In genomic region chr3:29999035-29999434, GRCm38 (mm10) we compare ENCODE assay signal across 20 mouse cellular contexts.
DNase-seq lines count a peak whose midpoint lies in the region; ATAC-seq and TF ChIP-seq lines count a peak whose summit lies in the region.
"Had no signal": no experiment of that assay in that cellular context is flagged by ENCODE, and none has a peak within 500 bp of the region (broad histone marks: within the 10 kb centered on the region; RNA-seq: fewer than 3 reads in every experiment).

No protein-coding gene starts in this region.

- H3K4me1 ChIP-seq in heart, adult 2 months (ENCODE audit: control insufficient read depth, insufficient read depth, low read length), result peaks cover 4% of the 10 kb centered on the region
- H3K4me1 ChIP-seq in liver, postnatal 0 days (ENCODE audit: insufficient read depth), result no peaks in the 10 kb centered on the region
- no peaks in the 10 kb centered on the region for H3K4me1 ChIP-seq in liver, embryonic 11.5 days (replicated peaks; ENCODE audit: control insufficient read depth, insufficient read depth, low read length)
- H3K4me1 ChIP-seq in CH12.LX (ENCODE audit: control insufficient read depth in 1 of 2, insufficient read depth in 2 of 2), result no peaks in the 10 kb centered on the region
- H3K4me1 ChIP-seq: liver, embryonic 15.5 days; megakaryocyte, embryonic 14.5 days had no signal

- no peak overlapping the region for H3K4me2 ChIP-seq in liver, postnatal 0 days (ENCODE audit: low read depth, low read length)
- H3K4me2 ChIP-seq in liver, embryonic 11.5 days, result no peak overlapping the region
- no peak overlapping the region for H3K4me2 ChIP-seq in CH12.LX (ENCODE audit: insufficient read depth, low read depth, poor library complexity, severe bottlenecking)
- H3K4me2 ChIP-seq: heart, embryonic 13.5 days; hindbrain, embryonic 14.5 days; liver, embryonic 15.5 days had no signal

- H3K79me2 ChIP-seq in heart, adult 2 months (replicated peaks; ENCODE audit: control insufficient read depth, insufficient read depth, low read length), result peaks cover 2% of the 10 kb centered on the region
- H3K79me2 ChIP-seq in CH12.LX (replicated peaks; ENCODE audit: control insufficient read depth, extremely low read depth, insufficient read depth, poor library complexity, severe bottlenecking), result no peaks in the 10 kb centered on the region

- WGBS in heart, adult 2 months, result 66% methylated on average over 1 of the region's 1 CpGs
- 56% methylated on average over 1 of the region's 1 CpGs for WGBS in liver, postnatal 0 days (ENCODE audit: insufficient replicate concordance)
- WGBS in liver, embryonic 11.5 days, result 43% methylated on average over 1 of the region's 1 CpGs

- TF ChIP-seq CTCF in heart, adult 2 months (IDR thresholded peaks at IDR 0.05), result peak; percentile 70
- TF ChIP-seq CTCF in liver, postnatal 0 days (IDR thresholded peaks at IDR 0.05; ENCODE audit: low read depth), result peak; percentile 34
- TF ChIP-seq CTCF in CH12.LX (conservative IDR thresholded peaks at IDR 0.05 in 1 of 2, IDR thresholded peaks at IDR 0.05 in 1 of 2; ENCODE audit: low read depth in 2 of 2, low read length in 2 of 2), result peak in 1 of 2 experiments; percentile 43; a peak in 2 of 4 replicates
- peak; percentile 43; the same call in 1 of the 2 replicates for TF ChIP-seq CTCF in brain, embryonic 14.5 days (IDR thresholded peaks at IDR 0.05; ENCODE audit: borderline replicate concordance, extremely low read depth, insufficient read depth, insufficient read length)

- in situ Hi-C loops in CH12.LX (cut with MboI; ENCODE audit: low pct_ligation_motif_present, low pct_unique_long_range_greater_than_20kb, low sequenced_read_pairs), result no loop called here

- no peak overlapping the region for H3K9ac ChIP-seq in heart, adult 2 months (ENCODE audit: low read depth, low read length)
- H3K9ac ChIP-seq in liver, postnatal 0 days (replicated peaks), result no peak overlapping the region
- H3K9ac ChIP-seq in liver, embryonic 11.5 days (ENCODE audit: low read depth, low read length), result no peak overlapping the region
- no peak overlapping the region for H3K9ac ChIP-seq in CH12.LX (ENCODE audit: insufficient read depth, low read depth)
- H3K9ac ChIP-seq: heart, embryonic 13.5 days; hindbrain, embryonic 14.5 days; liver, embryonic 15.5 days had no signal

- H3K4me3 ChIP-seq in heart, adult 2 months, result no peak overlapping the region
- H3K4me3 ChIP-seq in liver, postnatal 0 days (ENCODE audit: low read depth, low read length), result no peak overlapping the region
- H3K4me3 ChIP-seq in liver, embryonic 11.5 days (ENCODE audit: low read depth, low read length), result no peak overlapping the region
- no peak overlapping the region for H3K4me3 ChIP-seq in CH12.LX (replicated peaks in 1 of 3; ENCODE audit: low read depth in 2 of 3, low read length in 2 of 3, poor library complexity in 1 of 3)
- H3K4me3 ChIP-seq: erythroblast, embryonic 14.5 days; heart, embryonic 13.5 days; liver, embryonic 15.5 days; megakaryocyte, embryonic 14.5 days had no signal

- dilution Hi-C loops in CH12.LX (cut with MboI; ENCODE audit: extremely low pct_ligation_motif_present, extremely low pct_unique_long_range_greater_than_20kb, low sequenced_read_pairs), result no loop called here

- TF ChIP-seq POLR2A in heart, adult 2 months (IDR thresholded peaks at IDR 0.05; ENCODE audit: insufficient read depth, low read depth, low read length), result no peak
- TF ChIP-seq POLR2A in CH12.LX (IDR thresholded peaks at IDR 0.05; ENCODE audit: low read depth, low read length), result no peak
- TF ChIP-seq POLR2A in brain, embryonic 14.5 days (IDR thresholded peaks at IDR 0.05; ENCODE audit: borderline replicate concordance, extremely low read depth, insufficient read depth, insufficient read length, poor library complexity, severe bottlenecking), result no peak

- peaks cover 14% of the 10 kb centered on the region for H3K36me3 ChIP-seq in heart, adult 2 months (ENCODE audit: control insufficient read depth, insufficient read depth, low read length)
- no peaks in the 10 kb centered on the region for H3K36me3 ChIP-seq in liver, postnatal 0 days (replicated peaks; ENCODE audit: insufficient read depth, low read length)
- H3K36me3 ChIP-seq in liver, embryonic 11.5 days (ENCODE audit: control insufficient read depth, insufficient read depth, low read length), result no peaks in the 10 kb centered on the region
- no peaks in the 10 kb centered on the region for H3K36me3 ChIP-seq in CH12.LX (replicated peaks in 1 of 2; ENCODE audit: control insufficient read depth in 1 of 2, insufficient read depth in 1 of 2, low read length in 1 of 2)
- H3K36me3 ChIP-seq: liver, embryonic 15.5 days had no signal

- ATAC-seq in liver, postnatal 0 days, result no peak
- no peak for ATAC-seq in liver, embryonic 11.5 days (replicated peaks; ENCODE audit: low FRiP score)
- ATAC-seq: CD4-positive, CD25-positive, alpha-beta regulatory T cell, adult 4 months had no signal

- no peaks in the 10 kb centered on the region for H3K27me3 ChIP-seq in heart, adult 2 months (ENCODE audit: control insufficient read depth, insufficient read depth, low read length)
- H3K27me3 ChIP-seq in liver, postnatal 0 days (ENCODE audit: insufficient read depth, low read length), result no peaks in the 10 kb centered on the region
- H3K27me3 ChIP-seq in liver, embryonic 11.5 days (replicated peaks; ENCODE audit: control insufficient read depth, insufficient read depth, low read length), result no peaks in the 10 kb centered on the region
- H3K27me3 ChIP-seq in CH12.LX (replicated peaks), result no peaks in the 10 kb centered on the region
- H3K27me3 ChIP-seq: heart, embryonic 13.5 days; liver, embryonic 15.5 days; megakaryocyte, embryonic 14.5 days had no signal

- intact Hi-C loops in heart, adult 2 months (cut with DNase I), result loop anchor here (5.0 kb wide), 2 partner anchors 187 to 523 kb away; no protein-coding TSS in a partner anchor
- intact Hi-C loops in heart, postnatal 14 days (cut with DNase I), result loop anchor here (2.0 kb wide), 1 partner anchor 512 kb away; no protein-coding TSS in a partner anchor

- no peak overlapping the region; the same call in 1 of the 2 replicates for H3K27ac ChIP-seq in heart, adult 2 months
- no peak overlapping the region for H3K27ac ChIP-seq in liver, postnatal 0 days (ENCODE audit: low read depth)
- no peak overlapping the region for H3K27ac ChIP-seq in liver, embryonic 11.5 days (ENCODE audit: low read depth, low read length)
- H3K27ac ChIP-seq in CH12.LX (ENCODE audit: insufficient read depth, low read depth), result no peak overlapping the region
- H3K27ac ChIP-seq: heart, embryonic 13.5 days; hindbrain, embryonic 14.5 days; liver, embryonic 15.5 days had no signal

- TF ChIP-seq EP300 in heart, adult 2 months (IDR thresholded peaks at IDR 0.05; ENCODE audit: insufficient read depth, low read depth, low read length), result no peak
- no peak for TF ChIP-seq EP300 in liver, postnatal 0 days (IDR thresholded peaks at IDR 0.05; ENCODE audit: low read depth)
- no peak for TF ChIP-seq EP300 in CH12.LX (IDR thresholded peaks at IDR 0.05; ENCODE audit: low read length)

- DNase-seq in heart, adult 2 months, result no peak
- no peak for DNase-seq in heart, postnatal 14 days
- no peak for DNase-seq in liver, postnatal 0 days
- DNase-seq in liver, embryonic 11.5 days (ENCODE audit: low spot score), result no peak
- DNase-seq in CH12.LX (ENCODE audit: extremely low read depth), result peak; percentile 6
- DNase-seq in brain, embryonic 14.5 days (ENCODE audit: low read depth), result peak; percentile 29
- DNase-seq in urinary bladder, postnatal 10 days (ENCODE audit: low spot score), result no peak
- DNase-seq in thymus, postnatal 0 days (ENCODE audit: low spot score), result no peak
- DNase-seq: adrenal gland, adult 2 months; cerebellum, postnatal 36 days; gastrocnemius, postnatal 36 days; layer of hippocampus, adult 9-11 months; right cerebral cortex, postnatal 25 days; thymus, adult 18-20 months had no signal

- peak; percentile 23 for TF ChIP-seq RAD21 in CH12.LX (IDR thresholded peaks at IDR 0.05; ENCODE audit: low read depth, low read length)

- H3K9me3 ChIP-seq in liver, postnatal 0 days (ENCODE audit: low read length), result no peaks in the 10 kb centered on the region
- H3K9me3 ChIP-seq in liver, embryonic 11.5 days (ENCODE audit: control insufficient read depth, low read length), result no peaks in the 10 kb centered on the region
- H3K9me3 ChIP-seq in CH12.LX (replicated peaks; ENCODE audit: low read length), result no peaks in the 10 kb centered on the region
- H3K9me3 ChIP-seq: heart, embryonic 13.5 days; liver, embryonic 15.5 days; megakaryocyte, embryonic 14.5 days had no signal

TF ChIP-seq in CH12.LX, 34 proteins besides CTCF, POLR2A, EP300 and RAD21:
- TF ChIP-seq MAFK (IDR thresholded peaks at IDR 0.05; ENCODE audit: insufficient replicate concordance, low read length), result no peak
- no peak for TF ChIP-seq SIN3A (IDR thresholded peaks at IDR 0.05; ENCODE audit: low read length)
- no peak for TF ChIP-seq CHD1 (IDR thresholded peaks at IDR 0.05; ENCODE audit: low read depth, low read length)
- peak; percentile 10; the same call in 1 of the 2 replicates for TF ChIP-seq SMC3 (IDR thresholded peaks at IDR 0.05; ENCODE audit: low read depth, low read length)
- TF ChIP-seq ZNF384 (IDR thresholded peaks at IDR 0.05; ENCODE audit: low read depth, low read length), result no peak
- TF ChIP-seq ZKSCAN1 (IDR thresholded peaks at IDR 0.05; ENCODE audit: borderline replicate concordance, low read depth, low read length), result no peak
- no peak for TF ChIP-seq JUN (IDR thresholded peaks at IDR 0.05; ENCODE audit: insufficient read depth, low read depth, low read length)

Comparison
In these comparisons a context has a peak if more than half of its experiments do, and no peak if none do; other contexts are left out.
1. DNase-seq: peak in CH12.LX (single experiment) and brain, embryonic 14.5 days (single experiment); none in heart, adult 2 months (0 of 2), heart, postnatal 14 days (0 of 2), liver, postnatal 0 days (single experiment), liver, embryonic 11.5 days (single experiment), urinary bladder, postnatal 10 days (single experiment) and thymus, postnatal 0 days (single experiment).